Mouse (Mus musculus) heart, postnatal 10 days (tissue): ENCODE measurements around the gene BC048562. TPM values are rescaled to one million over a fixed set of nuclear protein-coding genes. Genes with fewer than 3 reads are reported as not detected.
A peak's percentile ranks its signal among the peaks of the same experiment; 100 is the strongest.

ENCODE experiments used
- DNase-seq, 2 experiments: peaks; one replicate each; pipeline ENCODE4 v3.0.0; 2021
- intact Hi-C: fragments of 180-260 bp; cut with DNase I; formaldehyde crosslinking; loops from one replicate; pipeline ENCODE4 v1.15.1; 2025
- total RNA-seq, 2 experiments: library from RNA; stranded (reverse); gene quantifications; 2 replicates each; pipeline ENCODE4 v1.2.3; 2021

BC048562 gene
- total RNA-seq, result not detected

DNA sequence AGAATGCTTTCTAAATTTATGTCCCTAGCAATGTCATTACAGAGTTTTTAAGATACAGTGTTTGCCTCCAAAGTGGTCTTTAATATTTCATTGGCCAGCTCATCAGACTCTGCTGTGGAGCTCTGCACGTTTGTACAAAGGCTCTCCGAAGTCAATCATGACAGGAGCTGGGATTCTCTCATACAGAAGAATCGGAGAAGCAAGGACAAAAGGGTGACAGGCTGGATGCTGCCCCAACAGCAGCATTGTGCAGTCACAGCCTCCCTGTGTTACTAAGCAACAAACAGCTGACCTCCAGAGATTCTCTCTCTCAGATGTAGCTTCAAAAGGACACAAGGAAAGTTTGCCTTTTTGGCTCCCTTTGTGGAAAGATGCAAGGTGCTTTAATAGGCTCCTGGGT, at the start of gene BC048562:
BC048562 (plus strand) TSS at position 301 of the 400 bp plus-strand sequence.
- intact Hi-C loops, result no loop called here
- no peak for DNase-seq

DNA sequence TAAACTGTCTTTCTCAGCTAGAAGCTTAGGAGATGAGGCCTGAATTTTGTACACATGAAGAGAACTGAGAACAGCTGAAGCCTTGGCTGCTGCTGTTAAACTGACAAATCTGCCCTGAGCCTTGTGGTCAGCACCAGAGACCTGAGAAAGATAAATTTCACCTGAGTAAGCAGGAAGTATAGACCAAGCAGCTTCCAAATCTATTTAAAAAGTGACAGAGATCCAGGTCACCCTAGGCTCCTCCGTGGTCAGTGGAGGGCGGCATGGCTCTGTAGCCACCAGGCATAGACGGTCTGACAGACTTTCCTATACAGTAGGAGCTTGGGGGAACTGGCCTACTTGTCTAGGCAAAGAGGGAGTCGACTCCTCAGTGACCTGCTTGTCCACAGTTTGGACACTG, 49.5 kb upstream of the BC048562 start:
- intact Hi-C loops, result no loop called here
- DNase-seq, result no peak

DNA sequence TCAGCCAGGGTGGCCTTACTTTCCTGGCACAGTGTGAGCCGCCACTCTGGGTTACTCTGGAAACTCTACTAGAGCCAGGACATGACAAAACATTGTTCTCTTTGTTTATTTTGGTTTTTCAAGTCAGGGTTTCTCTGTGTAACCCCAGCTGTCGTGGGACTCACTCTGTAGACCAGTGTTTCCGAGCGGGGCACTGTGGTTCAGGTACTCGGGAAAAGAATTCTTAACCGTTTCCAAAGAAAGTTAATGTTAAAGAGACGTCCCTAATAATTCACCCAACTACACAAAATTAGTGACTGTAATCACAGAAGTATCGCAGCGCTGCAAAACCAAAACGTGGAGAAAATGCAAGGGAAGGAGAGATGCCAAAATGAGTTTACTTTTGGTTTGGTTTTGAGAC, 47.7 kb upstream of the BC048562 start:
- intact Hi-C loops, result no loop called here
- no peak for DNase-seq

DNA sequence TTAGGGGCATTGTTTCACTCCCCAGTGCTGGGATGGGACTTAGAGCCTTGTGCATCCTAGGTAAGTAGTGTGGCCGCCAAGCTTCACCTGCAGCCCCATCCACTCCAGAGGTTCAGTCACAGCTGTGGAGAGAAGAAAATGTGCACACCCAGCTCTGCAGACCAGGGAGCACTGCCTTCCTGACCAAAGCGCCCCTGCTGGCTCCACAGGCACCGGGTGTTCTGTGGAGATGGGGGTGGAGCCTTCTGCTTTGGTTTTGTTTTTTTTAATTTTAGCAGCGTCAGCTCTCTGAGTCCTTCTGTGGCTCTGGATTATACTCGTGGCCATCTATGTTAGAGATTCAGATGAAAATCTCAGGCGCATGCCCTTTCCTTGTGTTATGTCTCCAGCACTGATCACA, 47.1 kb upstream of the BC048562 start:
- DNase-seq, result no peak
- intact Hi-C loops, result no loop called here

DNA sequence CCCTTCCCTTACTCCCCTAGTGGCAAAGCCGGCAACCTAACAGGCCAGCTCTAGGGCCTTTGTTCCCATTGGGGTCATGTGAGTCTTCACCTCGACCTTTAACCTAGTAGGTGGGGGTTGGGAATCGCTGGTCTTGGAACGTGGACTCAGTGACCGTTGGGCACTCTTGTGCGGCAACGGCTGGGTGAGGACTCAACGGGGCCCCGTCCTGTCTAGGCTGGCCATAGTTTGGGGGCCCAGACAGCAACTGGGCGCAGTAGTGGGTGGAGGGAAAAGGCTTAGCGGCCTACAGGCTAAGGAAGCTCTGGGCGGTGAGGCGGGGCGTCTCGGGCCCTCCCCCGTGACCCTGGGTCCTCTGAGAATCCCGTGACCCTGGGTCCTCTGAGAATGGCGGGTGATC, 43.6 kb upstream of the BC048562 start, which contains the start of gene 1700102P08Rik:
1700102P08Rik (plus strand) TSS at position 130 of the 400 bp plus-strand sequence.
- intact Hi-C loops, result no loop called here
- no peak for DNase-seq

DNA sequence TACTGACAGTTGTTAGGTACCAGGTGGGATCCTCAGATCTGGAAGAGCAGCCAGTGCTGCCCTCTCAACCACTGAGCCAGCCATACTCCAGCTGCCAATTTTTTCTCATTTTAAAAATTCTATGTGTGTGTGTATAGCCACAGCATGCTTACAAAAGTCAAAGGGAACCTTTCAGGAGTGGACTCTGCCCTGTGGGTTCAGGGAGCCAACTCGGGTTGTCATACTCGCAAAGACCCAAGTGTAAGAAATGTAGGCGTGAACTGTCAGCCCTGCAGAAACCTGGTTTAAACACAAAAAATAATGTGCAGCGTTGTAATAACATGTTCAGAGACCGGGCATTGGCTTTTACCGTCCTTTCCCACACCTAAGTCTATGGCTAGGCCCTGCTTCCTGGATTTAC, 42.1 kb upstream of the BC048562 start:
- intact Hi-C loops, result no loop called here
- no peak for DNase-seq

DNA sequence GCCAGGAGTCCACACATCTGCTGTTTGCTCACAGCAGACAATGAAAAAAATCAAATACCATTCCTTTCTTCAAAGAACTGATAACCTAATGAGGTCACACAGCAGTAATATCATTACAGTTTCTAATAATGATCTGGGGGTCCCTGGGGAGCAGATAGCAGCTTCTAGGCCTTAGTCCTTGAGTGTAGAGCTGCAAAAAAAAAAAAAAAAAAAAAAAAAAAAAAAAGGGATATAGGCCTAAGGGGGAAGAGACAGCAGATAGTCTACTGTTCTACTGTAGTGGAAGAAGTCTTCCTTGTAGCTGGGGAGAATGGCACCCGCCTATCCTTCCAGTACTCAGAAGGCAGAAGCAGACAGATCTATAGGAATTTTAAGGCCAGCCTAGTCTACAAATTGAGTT, 40.9 kb upstream of the BC048562 start:
- intact Hi-C loops, result no loop called here
- no peak for DNase-seq

DNA sequence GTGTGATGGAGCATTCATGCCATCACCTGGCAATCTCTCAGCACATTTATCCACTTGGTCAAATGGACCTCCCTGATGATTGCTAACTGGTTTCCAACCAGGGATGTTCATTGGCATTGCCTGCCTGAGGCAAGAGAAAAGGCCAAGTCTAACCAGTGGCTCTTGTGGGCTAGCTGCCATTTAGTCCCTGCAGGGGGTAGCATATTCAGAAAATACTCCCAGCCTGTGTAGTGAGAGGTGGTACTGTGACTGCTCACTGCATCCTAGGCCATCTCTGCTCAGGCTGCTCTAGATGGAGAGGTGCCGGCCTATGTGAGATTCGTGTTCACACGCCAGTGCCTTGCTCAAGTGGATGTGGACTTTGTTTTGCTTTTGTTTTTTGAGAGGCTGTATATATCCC, 38.0 kb upstream of the BC048562 start:
- DNase-seq, result no peak
- intact Hi-C loops, result no loop called here

DNA sequence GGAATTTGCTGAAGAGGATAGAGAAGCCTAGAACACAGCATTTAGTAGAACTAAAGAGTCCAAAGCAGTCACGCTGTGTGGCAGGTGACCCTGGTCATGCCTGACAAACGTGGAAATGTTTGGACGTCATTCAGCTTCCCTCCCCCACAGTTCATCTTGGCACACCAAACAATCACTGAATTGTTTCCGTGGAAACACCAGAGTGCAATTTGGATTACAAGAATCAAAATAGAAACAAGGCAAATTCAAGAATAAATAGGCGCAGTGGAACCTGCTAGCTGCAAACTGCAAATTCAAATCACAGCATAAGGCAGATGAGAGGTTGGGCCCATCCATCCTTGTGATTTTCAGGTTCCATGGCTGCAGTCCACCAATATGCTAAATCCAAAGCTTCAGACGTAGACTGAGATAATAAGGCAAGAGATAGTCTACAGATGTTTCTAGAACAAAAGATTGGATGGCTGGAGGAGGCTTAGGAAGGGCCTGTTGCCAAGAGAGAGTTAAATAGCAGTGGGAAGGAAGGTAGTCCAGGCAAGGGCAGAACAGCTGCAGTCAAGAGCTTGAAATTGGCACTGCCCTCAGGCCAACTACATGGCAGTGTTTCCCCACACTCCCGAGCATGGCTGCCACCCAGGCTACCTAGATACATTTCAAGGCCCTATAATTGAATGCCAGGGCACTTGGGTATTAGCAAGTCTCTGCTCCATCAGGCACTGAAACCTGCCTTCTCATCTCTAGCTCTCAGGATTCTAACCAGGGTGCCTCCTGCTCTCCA, 34.9 kb upstream of the BC048562 start:
- peak; percentile 31 to 48 for DNase-seq
- intact Hi-C loops, result no loop called here

DNA sequence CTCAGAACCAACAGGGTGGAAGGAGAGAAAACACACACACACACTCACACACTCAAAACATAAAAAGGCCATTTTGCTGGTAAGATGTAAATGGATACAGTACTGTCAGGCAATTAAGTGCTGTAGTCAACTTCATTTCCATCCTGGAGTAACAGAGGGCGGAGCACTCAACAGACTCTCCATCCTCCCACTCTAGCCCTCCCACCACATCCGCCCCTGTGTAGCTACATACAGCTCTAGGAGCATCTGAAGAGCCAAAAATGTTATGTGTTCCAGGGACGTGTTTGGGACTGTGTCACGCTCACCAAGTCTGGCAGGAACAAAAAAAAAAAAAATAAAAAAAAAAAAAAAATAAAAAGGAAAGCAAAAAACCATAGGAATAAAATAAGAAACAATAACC, 33.2 kb upstream of the BC048562 start:
- DNase-seq, result no peak
- intact Hi-C loops, result no loop called here

DNA sequence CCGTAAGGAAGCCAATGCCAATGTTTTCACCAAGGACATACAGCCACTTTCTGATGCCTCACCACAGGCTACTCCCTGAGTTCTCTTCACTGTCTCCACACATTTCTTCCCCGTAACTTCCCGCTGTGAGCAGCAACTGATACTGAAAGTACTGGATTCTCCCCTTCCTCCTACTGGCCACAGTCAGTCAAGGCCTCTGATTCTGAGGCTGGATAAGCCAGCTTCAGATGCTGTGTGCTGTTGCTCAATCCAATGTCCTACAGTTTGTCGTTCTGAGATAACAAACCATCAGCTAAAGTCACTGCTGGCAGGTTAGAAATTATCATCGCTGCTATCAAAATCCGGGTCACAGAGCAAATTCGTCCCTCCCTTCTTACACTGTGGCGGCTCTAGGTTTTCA, 31.8 kb upstream of the BC048562 start:
- intact Hi-C loops, result no loop called here
- DNase-seq, result no peak

DNA sequence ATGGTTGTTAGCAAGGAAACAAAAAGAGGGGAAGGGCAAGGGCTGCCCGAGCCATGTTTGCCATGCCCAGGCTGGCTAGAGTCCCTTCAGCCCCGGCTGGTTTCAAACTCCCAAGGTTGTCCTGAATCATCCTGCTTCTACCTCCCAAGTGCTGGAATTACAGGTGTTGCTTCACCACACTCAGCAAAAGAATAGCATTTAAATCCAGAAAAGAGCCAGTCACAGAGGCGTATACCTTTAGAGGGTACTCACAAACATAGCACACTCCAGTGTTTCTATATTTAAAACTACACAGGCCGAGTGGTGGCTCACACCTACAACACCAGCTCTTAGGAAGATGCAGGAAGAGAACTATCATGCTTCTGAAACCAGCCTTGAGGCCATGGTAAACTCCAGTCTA, 26.7 kb upstream of the BC048562 start:
- no peak for DNase-seq
- intact Hi-C loops, result loop anchor here (2.0 kb wide), 1 partner anchor 37 kb away; no protein-coding TSS in a partner anchor

DNA sequence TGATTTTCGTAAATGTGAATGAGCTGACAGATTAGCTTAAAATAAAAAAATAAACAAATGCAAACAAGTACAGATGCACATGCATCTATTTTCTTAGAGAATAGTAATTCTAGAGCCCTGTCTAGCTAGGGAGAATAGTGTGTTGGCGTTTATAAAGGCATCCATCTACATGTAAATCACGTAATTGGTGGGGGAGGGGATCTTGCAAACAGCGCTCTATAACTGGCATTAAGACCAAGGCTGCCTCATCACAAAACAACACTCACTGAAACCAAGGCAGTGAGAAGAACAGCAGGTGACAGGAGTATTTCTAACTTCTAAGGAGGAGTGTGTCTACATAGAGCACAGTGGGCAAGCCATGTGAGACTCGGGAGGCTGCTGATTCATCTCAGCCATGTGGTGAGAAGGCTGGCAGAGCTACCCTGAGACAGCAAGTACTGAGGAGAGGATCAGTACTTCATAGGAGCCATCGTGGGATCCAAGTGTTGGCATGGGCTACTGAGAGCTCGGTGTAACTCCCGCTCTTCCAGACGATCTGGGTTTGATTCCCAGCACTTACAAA, 24.8 kb upstream of the BC048562 start:
- intact Hi-C loops, result no loop called here
- no peak for DNase-seq

DNA sequence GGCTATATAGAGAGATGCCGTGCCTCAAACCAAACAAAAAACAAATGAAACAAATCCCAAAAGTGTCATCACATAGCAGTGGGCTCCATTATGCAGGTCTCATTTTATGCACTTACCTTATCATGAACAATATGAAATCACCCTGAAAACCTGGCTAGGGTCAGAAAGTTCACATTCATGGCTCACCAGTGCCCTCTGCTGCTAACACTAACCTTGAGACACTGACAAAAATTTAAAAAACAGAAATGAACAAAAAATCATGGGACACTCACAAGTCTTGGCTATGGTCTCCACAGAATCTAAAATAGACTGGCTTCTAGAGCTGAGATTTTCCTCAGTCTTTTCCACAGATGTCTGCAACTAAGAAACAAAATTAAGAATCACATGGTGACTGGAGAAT, 24.1 kb upstream of the BC048562 start:
- peak; percentile 48 to 55 for DNase-seq
- intact Hi-C loops, result no loop called here

DNA sequence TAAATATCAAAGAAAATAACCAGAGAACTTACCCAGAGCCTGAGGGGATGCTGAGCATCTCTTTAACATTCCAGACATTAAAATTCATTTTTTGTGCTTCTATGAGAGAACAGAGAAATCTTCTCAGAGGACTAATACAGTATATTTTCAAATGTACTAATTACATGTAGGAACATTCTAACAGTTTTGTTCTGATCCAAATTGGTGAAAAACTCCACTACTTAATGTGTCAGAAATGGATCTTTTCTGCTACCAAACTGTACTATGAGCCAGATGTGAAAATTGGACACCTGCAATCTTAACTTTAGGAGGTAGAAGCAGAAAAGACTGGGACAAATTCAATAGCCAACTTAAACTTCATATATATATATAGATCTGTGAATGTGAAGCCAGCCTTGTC, 7.9 kb upstream of the BC048562 start, which contains the start of gene Ccdc36:
Ccdc36 (minus strand) TSS at position 101 of the 400 bp plus-strand sequence.
- no peak for DNase-seq
- intact Hi-C loops, result no loop called here

DNA sequence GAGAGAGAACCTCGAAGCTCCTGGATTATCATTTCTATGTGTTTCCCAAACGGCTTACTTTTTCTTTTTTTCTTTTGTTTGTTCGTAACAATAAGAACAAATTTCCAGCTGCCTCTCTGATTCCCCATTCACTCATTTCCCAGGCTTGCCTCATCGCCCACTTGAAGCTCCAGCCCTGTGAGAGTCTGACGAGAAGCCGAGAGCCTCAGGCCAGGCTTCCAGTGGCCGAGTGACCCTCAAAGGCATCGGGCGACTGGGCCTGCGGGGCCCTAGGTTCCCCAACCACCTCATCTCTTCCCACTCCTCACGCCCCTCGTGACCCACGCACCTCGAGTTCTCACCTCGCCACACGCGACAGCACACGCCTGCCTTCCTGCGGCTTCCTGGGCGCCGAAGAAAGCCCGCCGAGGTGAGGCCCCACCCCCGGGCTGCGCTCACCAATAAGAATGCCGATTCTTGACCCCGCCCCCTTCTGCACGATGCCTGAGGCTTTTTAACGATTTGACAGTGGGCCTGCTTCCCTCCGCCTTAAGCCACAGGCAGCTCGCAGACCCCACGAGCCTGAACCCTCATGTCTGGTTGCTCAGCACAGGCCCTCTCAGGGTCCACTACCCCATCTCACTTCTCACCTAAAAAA, 4.7 kb upstream of the BC048562 start:
- intact Hi-C loops, result no loop called here
- DNase-seq, result no peak

DNA sequence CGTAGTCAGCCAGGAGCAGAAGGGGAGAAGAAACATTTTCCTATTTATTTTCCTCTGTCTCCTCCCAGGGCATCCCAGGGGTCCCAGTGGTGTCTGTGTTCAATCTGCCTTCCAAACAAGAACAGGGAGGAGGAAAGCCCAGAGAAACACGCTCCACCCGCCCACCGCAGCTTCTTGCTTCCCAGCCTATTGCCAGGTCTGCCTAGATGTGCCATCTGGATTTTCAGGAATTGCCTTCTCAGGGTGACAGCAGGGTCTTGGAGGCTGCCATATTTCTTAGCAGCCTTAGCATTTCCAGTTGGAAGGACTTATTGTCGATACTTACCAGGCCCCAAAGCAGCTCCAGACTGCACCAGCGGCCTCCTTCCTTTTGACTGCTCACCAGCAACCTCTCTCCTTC, 2.9 kb downstream of the BC048562 start:
- DNase-seq, result no peak
- intact Hi-C loops, result no loop called here

DNA sequence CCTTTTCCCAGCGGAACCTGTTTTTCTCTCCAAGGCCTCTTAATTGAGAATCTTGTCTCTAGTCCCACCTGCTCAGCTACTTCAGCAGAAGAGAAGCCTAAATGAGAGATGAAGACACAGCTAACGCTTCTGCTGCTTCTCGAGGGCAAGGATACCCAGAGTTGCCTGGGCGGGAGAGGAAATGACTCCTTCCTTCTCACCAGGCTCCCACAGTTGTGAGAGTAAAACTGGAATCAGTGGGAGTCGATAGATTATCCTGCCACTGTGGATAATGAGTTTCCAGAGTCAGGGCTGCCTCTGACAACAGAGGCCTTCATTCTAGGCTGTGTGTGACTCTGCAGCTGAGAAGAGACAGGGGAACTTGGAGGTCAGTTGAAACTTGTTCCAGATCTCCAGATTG, 4.2 kb downstream of the BC048562 start:
- DNase-seq, result no peak
- intact Hi-C loops, result no loop called here

DNA sequence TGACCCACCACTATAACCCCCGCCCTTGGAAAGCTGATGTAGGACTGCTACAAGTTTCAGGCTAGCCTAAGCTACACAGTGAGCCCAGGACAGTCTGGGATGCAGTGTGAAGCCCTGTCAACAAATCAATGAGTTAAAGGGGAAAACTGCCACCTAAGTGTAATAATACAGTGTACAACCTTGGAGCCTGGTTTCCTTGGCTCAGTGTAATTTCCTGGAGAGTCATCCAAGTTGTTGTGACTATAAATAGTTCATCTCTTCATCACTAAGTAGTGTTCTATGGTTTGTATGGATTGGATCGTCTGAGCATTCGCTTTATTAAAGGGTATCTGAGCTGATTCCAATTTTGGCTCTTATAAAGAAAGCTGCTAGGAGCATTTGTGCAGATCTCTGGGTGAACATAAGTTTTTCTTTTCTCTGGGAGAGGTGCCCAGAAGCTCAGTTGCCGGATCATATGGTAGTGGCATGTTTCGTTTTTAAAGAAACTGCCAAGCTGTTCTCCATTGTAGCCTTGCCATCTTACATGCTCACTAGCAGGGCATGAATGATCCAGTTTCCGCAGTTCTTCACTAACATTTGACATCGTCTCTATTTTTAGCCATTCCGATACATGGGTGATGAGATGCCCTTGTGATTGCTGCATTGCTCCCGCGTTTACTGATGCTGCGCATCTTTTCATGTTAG, 5.1 kb downstream of the BC048562 start:
- intact Hi-C loops, result no loop called here
- DNase-seq, result peak in 1 of 2 experiments; percentile 39

DNA sequence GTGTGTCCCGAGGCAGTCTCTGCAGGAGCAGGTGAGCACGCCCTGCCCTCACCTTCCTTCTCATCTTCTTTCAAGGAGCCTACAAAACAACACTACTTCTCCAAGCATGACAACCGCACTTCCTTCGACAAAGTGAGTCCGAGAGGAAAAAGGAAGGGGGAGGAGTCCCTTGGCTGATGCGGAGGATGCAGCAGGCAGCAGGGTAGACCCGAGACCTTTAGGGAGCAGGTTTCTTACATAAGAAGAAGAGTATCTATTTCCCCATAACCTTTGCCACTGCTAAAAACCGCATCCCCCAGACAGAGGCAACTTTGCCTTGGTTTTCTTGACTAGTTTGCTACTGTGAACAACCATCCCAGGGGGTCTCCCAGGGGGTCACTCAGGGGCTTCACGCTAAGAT, 8.8 kb downstream of the BC048562 start:
- DNase-seq, result no peak
- intact Hi-C loops, result no loop called here

DNA sequence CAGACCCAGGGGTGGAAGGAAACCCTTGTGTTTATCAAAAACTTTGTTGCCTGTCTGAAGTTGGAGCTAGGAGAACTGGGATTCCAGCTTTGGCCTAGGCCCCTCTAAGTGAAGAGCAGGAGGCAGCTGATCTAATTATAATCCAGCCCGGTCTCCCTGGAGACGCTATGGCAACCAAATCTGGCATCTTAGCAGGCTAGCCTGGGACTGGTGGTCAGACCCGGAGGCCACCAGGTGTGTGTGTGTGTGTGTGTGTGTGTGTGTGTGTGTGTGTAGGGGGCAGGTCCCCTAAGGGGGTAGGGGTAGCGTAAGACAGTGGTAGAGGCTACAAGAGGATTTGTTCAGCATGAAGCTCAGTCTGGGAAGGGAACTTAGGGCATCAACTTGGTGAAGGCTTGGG, 13.6 kb downstream of the BC048562 start:
- peak; percentile 72 to 80 for DNase-seq
- intact Hi-C loops, result loop anchor here (5.0 kb wide), 1 partner anchor 68 kb away; no protein-coding TSS in a partner anchor
